Mouse (Mus musculus) urinary bladder, postnatal 10 days (tissue): Measurements from ENCODE around the gene Olfr868.

Source experiments
- DNase-seq: peaks from one replicate; pipeline ENCODE4 v3.0.0; 2022; ENCODE audit warnings: low spot score

The Olfr868 gene

GRCm38 (mm10) chr9:20098326-20098725 lies at the start of gene Olfr868:
Olfr868 (plus strand) TSS chr9:20098626.
- DNase-seq: no peak

- no peak for DNase-seq
Measured at GRCm38 (mm10) chr9:20057462-20057861, 41.0 kb upstream of the Olfr868 start, which contains the start of gene Olfr867. Olfr867 (minus strand) TSS chr9:20057562.

GRCm38 (mm10) chr9:20070236-20070635 lies 28.2 kb upstream of the Olfr868 start:
- no peak for DNase-seq

DNA sequence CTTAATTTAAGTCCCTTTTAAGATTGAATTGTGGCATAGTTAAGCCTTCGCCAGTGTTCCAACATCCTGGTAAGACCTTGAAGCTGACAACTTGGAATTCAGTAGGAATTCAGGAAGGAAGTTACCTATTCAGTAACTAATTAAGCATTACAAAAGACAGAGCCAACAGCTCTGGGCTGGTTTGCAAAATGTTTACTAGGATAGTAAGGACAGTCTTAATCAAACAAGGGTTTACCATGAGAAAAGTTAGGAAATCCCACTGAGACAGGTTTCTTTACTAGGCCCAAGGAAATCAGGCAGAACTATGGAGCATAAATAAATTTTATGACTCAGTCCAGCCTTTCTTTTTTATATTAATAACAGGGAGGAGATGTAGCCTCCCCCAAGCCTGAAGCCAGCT lies 27.1 kb upstream of the Olfr868 start:
- no peak for DNase-seq

GRCm38 (mm10) chr9:20073523-20074177 lies 24.8 kb upstream of the Olfr868 start:
- no peak for DNase-seq

DNA sequence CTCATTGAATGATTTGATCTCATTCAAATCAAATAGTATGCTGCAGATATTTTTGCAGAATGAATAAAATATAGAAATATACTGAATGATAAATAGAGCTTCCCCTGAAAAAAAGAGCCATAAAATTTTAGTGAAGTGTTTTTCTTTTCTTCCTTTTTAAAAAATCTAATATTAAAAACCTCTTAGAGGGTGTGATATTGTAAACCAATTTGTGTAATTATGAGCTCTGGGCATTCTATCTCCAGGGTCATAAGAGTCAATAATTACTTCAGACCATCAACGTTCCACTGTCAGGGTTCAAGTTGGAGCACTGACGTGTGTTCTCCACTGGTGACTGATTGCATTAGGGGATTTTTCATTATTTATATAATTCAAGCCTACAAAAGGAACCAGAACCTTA lies 30.3 kb downstream of the Olfr868 start, which contains the start of gene Olfr869:
Olfr869 (plus strand) TSS at position 301 of the 400 bp plus-strand sequence.
- DNase-seq: no peak

- DNase-seq: no peak
Measured at GRCm38 (mm10) chr9:20149706-20150105, 51.3 kb downstream of the Olfr868 start.
